Mouse (Mus musculus) ES-Bruce4 (cell line): ENCODE measurements around the gene Prox1.

Source experiments
- CTCF ChIP-seq: IDR thresholded peaks from one replicate; pipeline ENCODE4 v1.8.1; 2011; ENCODE audit warnings: low read depth, low read length
- POLR2A ChIP-seq: IDR thresholded peaks from one replicate; pipeline ENCODE4 v1.8.1; 2011; ENCODE audit warnings: low read length; ENCODE audit not compliant: insufficient read depth

DNA sequence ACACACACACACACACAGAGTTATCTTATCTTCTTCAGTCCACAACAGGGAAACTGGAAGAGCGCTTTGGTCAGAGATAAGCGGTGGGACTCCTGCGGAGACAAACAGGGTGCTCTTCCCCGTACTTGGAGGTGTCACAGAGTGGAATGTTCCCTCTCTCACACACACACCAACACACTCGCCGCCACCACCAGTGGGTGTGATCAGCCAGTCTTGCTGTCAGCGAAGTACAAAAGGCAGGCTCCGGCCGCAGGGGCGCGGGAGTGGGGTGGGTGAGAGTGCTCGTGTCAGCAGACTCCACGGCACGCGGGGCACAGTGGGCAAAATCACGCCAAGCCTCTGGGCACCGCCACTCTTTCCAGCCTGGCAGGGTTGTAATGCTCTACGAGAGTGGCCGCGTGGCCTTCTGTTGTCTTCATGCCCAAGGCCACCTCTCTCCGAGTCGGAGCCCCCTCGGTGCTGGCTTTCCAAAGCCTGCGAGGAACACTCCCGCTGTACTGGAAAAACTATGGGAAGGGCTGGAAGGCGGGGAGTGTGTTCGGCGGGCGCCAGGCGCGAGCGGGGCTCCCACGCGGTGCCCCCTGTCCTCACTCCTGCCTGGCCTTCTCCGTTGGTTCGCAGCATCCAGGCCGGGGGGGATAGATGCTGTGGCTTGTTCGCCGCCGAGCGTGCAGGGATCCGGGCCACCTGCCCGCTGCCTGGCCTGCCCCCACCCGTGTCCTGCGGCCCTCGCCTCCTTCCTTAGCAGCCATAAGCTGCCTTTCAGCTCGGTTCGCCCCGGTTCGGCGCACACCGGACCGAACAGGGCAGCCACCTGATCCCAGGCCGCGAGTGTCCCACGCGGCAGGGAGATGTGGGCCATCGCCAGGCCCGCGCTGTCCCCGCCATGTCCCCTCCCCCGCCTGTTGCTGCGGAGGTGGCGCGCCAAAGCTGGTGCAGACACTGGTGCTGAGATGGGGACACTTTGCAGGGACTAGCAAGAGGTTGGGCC, 4.5 kb upstream of the Prox1 start:
- TF ChIP-seq POLR2A (no peak), CTCF (no peak)
